Mouse (Mus musculus) T-helper 17 cell (primary cell): ENCODE data around the gene Rasgrp3.

ENCODE experiments used
- in situ Hi-C, 2 experiments: fragments of 300-600 bp; cut with MboI, MseI; formaldehyde crosslinking; loops; 1 replicate in 1 of 2; 2 replicates in 1 of 2; pipeline ENCODE4 v1.15.1; 2025; ENCODE audit warnings: high pct_unique_total_duplicates in 2 of 2

Rasgrp3 gene

GRCm38 (mm10) chr17:75435599-75435998 lies at the start of gene Rasgrp3:
Gene Rasgrp3, plus strand, starts transcription at chr17:75435896.
- in situ Hi-C loops: loop anchor here in 1 of 2 experiments (10.0 kb wide), 1 partner anchor 949 kb away; no protein-coding TSS in a partner anchor

- in situ Hi-C loops: no loop called here
These were observed 47.3 kb upstream of the Rasgrp3 start for GRCm38 (mm10) chr17:75388402-75388801.

- in situ Hi-C loops: no loop called here
These were observed 45.6 kb upstream of the Rasgrp3 start for GRCm38 (mm10) chr17:75390142-75390541.

GRCm38 (mm10) chr17:75391429-75392192 lies 44.1 kb upstream of the Rasgrp3 start:
- in situ Hi-C loops: no loop called here

- in situ Hi-C loops: no loop called here
These were observed 29.3 kb upstream of the Rasgrp3 start for GRCm38 (mm10) chr17:75406405-75406804.

GRCm38 (mm10) chr17:75416861-75417260 lies 18.8 kb upstream of the Rasgrp3 start:
- in situ Hi-C loops: no loop called here

- in situ Hi-C loops: loop anchor here in 1 of 2 experiments (10.0 kb wide), 1 partner anchor 951 kb away; no protein-coding TSS in a partner anchor
These were observed 1.5 kb upstream of the Rasgrp3 start for GRCm38 (mm10) chr17:75434152-75434551.

- in situ Hi-C loops: loop anchor here in 1 of 2 experiments (10.0 kb wide), 1 partner anchor 950 kb away; no protein-coding TSS in a partner anchor
These were observed 825 bp upstream of the Rasgrp3 start for GRCm38 (mm10) chr17:75434871-75435270.

GRCm38 (mm10) chr17:75436095-75436494 lies 399 bp downstream of the Rasgrp3 start:
- in situ Hi-C loops: loop anchor here in 1 of 2 experiments (10.0 kb wide), 1 partner anchor 949 kb away; no protein-coding TSS in a partner anchor

- in situ Hi-C loops: loop anchor here in 1 of 2 experiments (10.0 kb wide), 1 partner anchor 948 kb away; no protein-coding TSS in a partner anchor
These were observed 1.1 kb downstream of the Rasgrp3 start for GRCm38 (mm10) chr17:75436819-75437218.

GRCm38 (mm10) chr17:75437239-75437750 lies 1.6 kb downstream of the Rasgrp3 start:
- in situ Hi-C loops: loop anchor here in 1 of 2 experiments (10.0 kb wide), 1 partner anchor 948 kb away; no protein-coding TSS in a partner anchor

GRCm38 (mm10) chr17:75438162-75438561 lies 2.5 kb downstream of the Rasgrp3 start:
- in situ Hi-C loops: loop anchor here in 1 of 2 experiments (10.0 kb wide), 1 partner anchor 947 kb away; no protein-coding TSS in a partner anchor

GRCm38 (mm10) chr17:75439062-75439461 lies 3.4 kb downstream of the Rasgrp3 start:
- in situ Hi-C loops: loop anchor here in 1 of 2 experiments (10.0 kb wide), 1 partner anchor 946 kb away; no protein-coding TSS in a partner anchor

GRCm38 (mm10) chr17:75440619-75441018 lies 4.9 kb downstream of the Rasgrp3 start:
- in situ Hi-C loops: loop anchor here in 1 of 2 experiments (10.0 kb wide), 1 partner anchor 1356 kb away; no protein-coding TSS in a partner anchor

- in situ Hi-C loops: loop anchor here in 1 of 2 experiments (10.0 kb wide), 1 partner anchor 1357 kb away; no protein-coding TSS in a partner anchor
These were observed 5.6 kb downstream of the Rasgrp3 start for GRCm38 (mm10) chr17:75441260-75441830.

- in situ Hi-C loops: loop anchor here in 1 of 2 experiments (10.0 kb wide), 1 partner anchor 1358 kb away; no protein-coding TSS in a partner anchor
These were observed 6.7 kb downstream of the Rasgrp3 start for GRCm38 (mm10) chr17:75442352-75442751.

- in situ Hi-C loops: loop anchor here in 1 of 2 experiments (10.0 kb wide), 1 partner anchor 1358 kb away; no protein-coding TSS in a partner anchor
These were observed 7.4 kb downstream of the Rasgrp3 start for GRCm38 (mm10) chr17:75443064-75443621.

- in situ Hi-C loops: loop anchor here in 1 of 2 experiments (10.0 kb wide), 1 partner anchor 1363 kb away; no protein-coding TSS in a partner anchor
These were observed 12.6 kb downstream of the Rasgrp3 start for GRCm38 (mm10) chr17:75448257-75448656.

- in situ Hi-C loops: loop anchor here in 1 of 2 experiments (10.0 kb wide), 1 partner anchor 1364 kb away; no protein-coding TSS in a partner anchor
These were observed 13.3 kb downstream of the Rasgrp3 start for GRCm38 (mm10) chr17:75449022-75449421.

GRCm38 (mm10) chr17:75452313-75452712 lies 16.6 kb downstream of the Rasgrp3 start:
- in situ Hi-C loops: no loop called here

GRCm38 (mm10) chr17:75453639-75454038 lies 17.9 kb downstream of the Rasgrp3 start:
- in situ Hi-C loops: no loop called here
